Mouse (Mus musculus): ENCODE data around the gene Trim65. TPM values are rescaled to one million over a fixed set of nuclear protein-coding genes. Genes with fewer than 3 reads are reported as not detected.

Gene Trim65
- polyA plus RNA-seq, 1 experiment from 2014 or later: 1.2 TPM

GRCm38 (mm10) chr11:116076836-116077235 is 54.1 kb downstream of the Trim65 start:
- peaks cover 32% of the 10 kb centered on the region for H3K36me3 ChIP-seq (replicated peaks; ENCODE audit: insufficient read depth, low read length)

GRCm38 (mm10) chr11:116076266-116076540 is 54.7 kb downstream of the Trim65 start:
- H3K27ac ChIP-seq (ENCODE audit: low read depth): peak overlapping the region; percentile 95
- WGBS (ENCODE audit: insufficient replicate concordance): 49% methylated on average over 7 of the region's 7 CpGs
- peak overlapping the region; percentile 77 for H3K4me2 ChIP-seq (ENCODE audit: low read depth, low read length)
- ATAC-seq (no peak), DNase-seq (no peak)
- H3K36me3 ChIP-seq (replicated peaks; ENCODE audit: insufficient read depth, low read length): peaks cover 26% of the 10 kb centered on the region
- no peaks in the 10 kb centered on the region for H3K27me3 ChIP-seq (ENCODE audit: insufficient read depth, low read length)
- TF ChIP-seq EP300 (IDR thresholded peaks at IDR 0.05; ENCODE audit: low read depth) (no peak), CTCF (IDR thresholded peaks at IDR 0.05; ENCODE audit: low read depth) (no peak)
- no peaks in the 10 kb centered on the region for H3K9me3 ChIP-seq (ENCODE audit: low read length)
- peaks cover 31% of the 10 kb centered on the region for H3K4me1 ChIP-seq (ENCODE audit: insufficient read depth)
- H3K4me3 ChIP-seq (ENCODE audit: low read depth, low read length): peak overlapping the region; percentile 59
- H3K9ac ChIP-seq (replicated peaks): peak overlapping the region; percentile 71

More at GRCm38 (mm10) chr11:116076836-116077235, 54.1 kb downstream of the Trim65 start:
- Histone ChIP-seq H3K9me3 (ENCODE audit: low read length) (no peaks in the 10 kb centered on the region), H3K27ac (ENCODE audit: low read depth) (peak overlapping the region; percentile 95), H3K4me1 (ENCODE audit: insufficient read depth) (peaks cover 31% of the 10 kb centered on the region), H3K27me3 (ENCODE audit: insufficient read depth, low read length) (no peaks in the 10 kb centered on the region), H3K4me3 (ENCODE audit: low read depth, low read length) (peak overlapping the region; percentile 59), H3K9ac (replicated peaks) (peak overlapping the region; percentile 71), H3K4me2 (ENCODE audit: low read depth, low read length) (peak overlapping the region; percentile 77)
- TF ChIP-seq CTCF (IDR thresholded peaks at IDR 0.05; ENCODE audit: low read depth): no peak
- TF ChIP-seq EP300 (IDR thresholded peaks at IDR 0.05; ENCODE audit: low read depth): no peak
- peak; percentile 54 for ATAC-seq
- WGBS (ENCODE audit: insufficient replicate concordance): 23% methylated on average over 7 of the region's 7 CpGs
- DNase-seq: peak; percentile 62

DNA sequence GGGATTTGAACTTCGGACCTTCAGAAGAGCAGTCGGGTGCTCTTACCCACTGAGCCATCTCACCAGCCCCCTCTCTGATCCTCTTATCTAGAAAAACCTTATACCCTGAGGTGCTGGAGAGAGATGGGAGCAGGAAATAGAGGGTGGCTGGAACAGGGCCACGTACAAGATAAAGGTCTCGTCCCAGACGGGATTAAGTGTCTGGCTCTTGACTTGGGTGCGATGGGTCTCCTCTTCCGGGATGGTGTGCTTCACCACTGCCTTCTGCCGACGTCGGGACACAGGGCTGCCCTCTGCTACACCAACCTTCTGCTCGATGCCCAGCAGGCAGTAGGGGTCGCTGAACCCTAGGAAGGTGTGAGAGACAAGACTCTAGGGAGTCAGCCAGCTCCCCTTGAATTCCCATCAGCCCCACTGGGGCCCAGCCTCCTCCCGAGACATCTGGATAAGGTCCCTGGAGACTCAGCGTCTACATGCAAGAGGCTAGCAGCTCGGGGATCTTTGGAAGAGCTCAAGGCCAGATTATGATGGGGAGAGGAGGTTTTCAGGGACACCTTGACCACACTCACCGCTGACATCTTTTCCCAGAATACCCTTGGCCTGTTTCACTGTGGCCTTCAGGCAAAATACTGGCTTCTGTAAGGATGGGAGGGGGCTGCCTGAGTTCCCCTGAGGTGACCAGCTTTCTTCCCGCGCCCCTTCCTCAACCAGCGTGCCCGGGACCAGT is 55.2 kb downstream of the Trim65 start:
- Histone ChIP-seq H3K9me3 (ENCODE audit: low read length) (no peaks in the 10 kb centered on the region), H3K4me2 (ENCODE audit: low read depth, low read length) (peak overlapping the region; percentile 77), H3K4me1 (ENCODE audit: insufficient read depth) (peaks cover 31% of the 10 kb centered on the region), H3K4me3 (ENCODE audit: low read depth, low read length) (no peak overlapping the region; the same call in 1 of the 2 replicates), H3K9ac (replicated peaks) (peak overlapping the region; percentile 71; the same call in 1 of the 2 replicates), H3K36me3 (replicated peaks; ENCODE audit: insufficient read depth, low read length) (peaks cover 21% of the 10 kb centered on the region), H3K27ac (ENCODE audit: low read depth) (peak overlapping the region; percentile 95), H3K27me3 (ENCODE audit: insufficient read depth, low read length) (no peaks in the 10 kb centered on the region)
- 50% methylated on average over 20 of the region's 20 CpGs for WGBS (ENCODE audit: insufficient replicate concordance)
- no peak for ATAC-seq
- DNase-seq: no peak
- TF ChIP-seq CTCF (IDR thresholded peaks at IDR 0.05; ENCODE audit: low read depth) (peak; percentile 42), EP300 (IDR thresholded peaks at IDR 0.05; ENCODE audit: low read depth) (no peak)

DNA sequence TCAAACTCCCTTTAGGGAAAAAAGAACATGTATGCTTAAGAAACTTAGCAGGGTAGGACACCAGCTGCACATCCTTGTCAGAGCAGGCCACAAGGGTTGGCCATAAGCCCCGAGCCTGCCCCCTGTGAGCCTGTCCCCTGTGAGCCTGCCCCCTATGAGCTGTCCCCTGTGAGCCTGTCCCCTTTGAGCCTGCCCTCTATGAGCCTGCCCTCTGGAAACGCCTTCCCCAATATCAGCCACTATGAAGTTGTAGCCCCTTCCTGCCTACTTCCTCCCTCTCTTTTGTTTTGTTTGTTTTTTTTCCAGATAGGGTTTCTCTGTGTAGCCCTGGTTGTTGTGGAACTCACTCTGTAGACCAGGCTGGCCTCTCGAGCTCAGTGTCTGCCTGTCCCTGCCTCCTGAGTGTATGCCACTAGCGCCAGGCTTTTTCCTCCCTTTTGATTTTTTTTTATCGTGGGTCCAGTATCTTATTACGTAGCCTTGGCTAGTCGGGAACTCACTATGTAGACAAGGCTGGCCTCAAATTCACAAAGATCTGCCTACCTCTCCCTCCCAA is 56.4 kb downstream of the Trim65 start:
- Histone ChIP-seq H3K9me3 (ENCODE audit: low read length) (no peaks in the 10 kb centered on the region), H3K4me1 (ENCODE audit: insufficient read depth) (peaks cover 31% of the 10 kb centered on the region), H3K9ac (replicated peaks) (no peak overlapping the region), H3K27ac (ENCODE audit: low read depth) (no peak overlapping the region), H3K36me3 (replicated peaks; ENCODE audit: insufficient read depth, low read length) (peaks cover 9% of the 10 kb centered on the region), H3K4me3 (ENCODE audit: low read depth, low read length) (no peak overlapping the region), H3K4me2 (ENCODE audit: low read depth, low read length) (no peak overlapping the region), H3K27me3 (ENCODE audit: insufficient read depth, low read length) (no peaks in the 10 kb centered on the region)
- WGBS (ENCODE audit: insufficient replicate concordance): 52% methylated on average over 7 of the region's 7 CpGs
- no peak for DNase-seq
- TF ChIP-seq EP300 (IDR thresholded peaks at IDR 0.05; ENCODE audit: low read depth) (no peak), CTCF (IDR thresholded peaks at IDR 0.05; ENCODE audit: low read depth) (no peak)
- no peak for ATAC-seq

DNA sequence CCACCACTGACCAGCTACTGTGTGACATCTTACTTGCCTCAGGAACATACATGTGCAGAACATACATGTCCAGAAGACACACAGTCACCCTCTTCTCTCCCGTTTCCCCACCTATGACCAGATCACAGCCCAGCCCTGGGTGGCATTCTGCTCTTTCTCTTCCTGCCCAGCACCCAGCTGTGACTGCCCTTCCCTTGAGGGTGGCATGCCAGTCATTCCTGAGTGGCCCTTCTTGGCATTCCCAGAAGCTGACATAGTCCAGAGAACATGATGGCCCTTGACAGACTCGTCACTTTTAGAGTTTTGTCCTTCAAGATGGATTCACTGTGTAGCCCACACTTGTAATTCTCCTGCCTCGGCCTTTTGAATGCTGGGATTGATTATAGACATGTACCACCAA is 58.3 kb downstream of the Trim65 start:
- WGBS (ENCODE audit: insufficient replicate concordance): 89% methylated on average over 3 of the region's 3 CpGs
- peaks cover 19% of the 10 kb centered on the region for H3K4me1 ChIP-seq (ENCODE audit: insufficient read depth)
- no peak overlapping the region for H3K9ac ChIP-seq (replicated peaks)
- H3K4me2 ChIP-seq (ENCODE audit: low read depth, low read length): no peak overlapping the region
- ATAC-seq (no peak), DNase-seq (no peak)
- H3K27me3 ChIP-seq (ENCODE audit: insufficient read depth, low read length): no peaks in the 10 kb centered on the region
- H3K4me3 ChIP-seq (ENCODE audit: low read depth, low read length): no peak overlapping the region
- H3K36me3 ChIP-seq (replicated peaks; ENCODE audit: insufficient read depth, low read length): no peaks in the 10 kb centered on the region
- TF ChIP-seq CTCF (IDR thresholded peaks at IDR 0.05; ENCODE audit: low read depth) (no peak), EP300 (IDR thresholded peaks at IDR 0.05; ENCODE audit: low read depth) (no peak)
- no peaks in the 10 kb centered on the region for H3K9me3 ChIP-seq (ENCODE audit: low read length)
- H3K27ac ChIP-seq (ENCODE audit: low read depth): no peak overlapping the region

Other genes starting within 250 kb of the Trim65 start
- gene Smim5, start 231.2 kb downstream of the Trim65 start, polyA plus RNA-seq (2015; fragmentation: Nextera tagmentation; extraction: Ambion mirVana): 16.8 and 21.5 TPM in 2 replicates
- 1.9 TPM in 2 replicates for gene Smim6, start 219.1 kb downstream of the Trim65 start, polyA plus RNA-seq (2015; fragmentation: Nextera tagmentation; extraction: Ambion mirVana)
- 12.7 and 15.4 TPM in 2 replicates for gene Sap30bp, start 197.8 kb downstream of the Trim65 start, polyA plus RNA-seq (2015; fragmentation: Nextera tagmentation; extraction: Ambion mirVana)
- 4.2 and 6.1 TPM in 2 replicates for gene Recql5, start 197.7 kb downstream of the Trim65 start, polyA plus RNA-seq (2015; fragmentation: Nextera tagmentation; extraction: Ambion mirVana)
- 0.21 and 0.34 TPM in 2 replicates for gene Itgb4, start 156.4 kb downstream of the Trim65 start, polyA plus RNA-seq (2015; fragmentation: Nextera tagmentation; extraction: Ambion mirVana)
- gene Galk1, start 118.4 kb downstream of the Trim65 start, polyA plus RNA-seq (2015; fragmentation: Nextera tagmentation; extraction: Ambion mirVana): 317 and 319 TPM in 2 replicates
- 647 and 656 TPM in 2 replicates for gene H3f3b, start 103.2 kb downstream of the Trim65 start, polyA plus RNA-seq (2015; fragmentation: Nextera tagmentation; extraction: Ambion mirVana)
- gene Unk, start 100.8 kb downstream of the Trim65 start, polyA plus RNA-seq (2015; fragmentation: Nextera tagmentation; extraction: Ambion mirVana): 3.9 and 5.1 TPM in 2 replicates
- gene Unc13d, start 53.2 kb downstream of the Trim65 start, polyA plus RNA-seq (2015; fragmentation: Nextera tagmentation; extraction: Ambion mirVana): 6.1 and 6.9 TPM in 2 replicates
- gene Wbp2, start 44.1 kb downstream of the Trim65 start, polyA plus RNA-seq (2015; fragmentation: Nextera tagmentation; extraction: Ambion mirVana): 63.3 and 65.0 TPM in 2 replicates
- 5.7 and 7.4 TPM in 2 replicates for gene Trim47, start 3.9 kb downstream of the Trim65 start, polyA plus RNA-seq (2015; fragmentation: Nextera tagmentation; extraction: Ambion mirVana)
- 43.9 and 44.0 TPM in 2 replicates for gene Mrpl38, start 7.7 kb upstream of the Trim65 start, polyA plus RNA-seq (2015; fragmentation: Nextera tagmentation; extraction: Ambion mirVana)
- gene Fbf1, start 37.0 kb upstream of the Trim65 start, polyA plus RNA-seq (2015; fragmentation: Nextera tagmentation; extraction: Ambion mirVana): 2.2 and 2.3 TPM in 2 replicates
- gene Ten1, start 67.7 kb upstream of the Trim65 start, polyA plus RNA-seq (2015; fragmentation: Nextera tagmentation; extraction: Ambion mirVana): 20.7 and 22.8 TPM in 2 replicates
- gene Acox1, start 67.9 kb upstream of the Trim65 start, polyA plus RNA-seq (2015; fragmentation: Nextera tagmentation; extraction: Ambion mirVana): 258 and 304 TPM in 2 replicates
- 0.06 and 0.07 TPM in 2 replicates for gene Evpl, start 106.9 kb upstream of the Trim65 start, polyA plus RNA-seq (2015; fragmentation: Nextera tagmentation; extraction: Ambion mirVana)
- gene Srp68, start 143.1 kb upstream of the Trim65 start, polyA plus RNA-seq (2015; fragmentation: Nextera tagmentation; extraction: Ambion mirVana): 20.9 and 23.8 TPM in 2 replicates
- not detected in 2 replicates for gene Galr2, start 149.8 kb upstream of the Trim65 start, polyA plus RNA-seq (2015; fragmentation: Nextera tagmentation; extraction: Ambion mirVana)
- gene Exoc7, start 176.1 kb upstream of the Trim65 start, polyA plus RNA-seq (2015; fragmentation: Nextera tagmentation; extraction: Ambion mirVana): 18.1 and 18.4 TPM in 2 replicates
- gene Foxj1, start 204.3 kb upstream of the Trim65 start, polyA plus RNA-seq (2015; fragmentation: Nextera tagmentation; extraction: Ambion mirVana): 0.07 and 0.14 TPM in 2 replicates